Mouse (Mus musculus) E14TG2a.4 (cell line): ENCODE measurements at regions not wholly inside any gene's neighbourhood (a gene's known extent, or its start where the extent isn't known, plus 50 kb on each side); places are given as distances from the start of the nearest gene placed in this dataset.

Experiments
- H3K27me3 ChIP-seq: 2 replicates; pipeline ENCODE4 v1.6.1; 2014; ENCODE audit warnings: low read length, control low read depth; ENCODE audit not compliant: insufficient read depth
- H3K36me3 ChIP-seq: 2 replicates; pipeline ENCODE4 v1.6.1; 2014; ENCODE audit warnings: low read length, control low read depth; ENCODE audit not compliant: insufficient read depth
- H3K4me1 ChIP-seq: replicated peaks from 2 replicates; pipeline ENCODE4 v1.6.1; 2014; ENCODE audit warnings: low read depth, low read length, control low read depth
- H3K4me3 ChIP-seq: replicated peaks from 2 replicates; pipeline ENCODE4 v1.5.1; 2014; ENCODE audit warnings: mild to moderate bottlenecking, low read length
- H3K9me3 ChIP-seq: 2 replicates; pipeline ENCODE4 v1.6.1; 2014; ENCODE audit warnings: low read length, control low read depth
- CTCF ChIP-seq: conservative IDR thresholded peaks from 2 replicates; pipeline ENCODE4 v1.5.1; 2014; ENCODE audit warnings: low read length
- NANOG ChIP-seq: IDR thresholded peaks from 2 replicates; pipeline ENCODE4 v1.6.1; 2014; ENCODE audit warnings: borderline replicate concordance, low read length, mixed read lengths
- POU5F1 ChIP-seq: IDR thresholded peaks from 2 replicates; pipeline ENCODE4 v1.6.1; 2014; ENCODE audit warnings: low read length, borderline replicate concordance

DNA sequence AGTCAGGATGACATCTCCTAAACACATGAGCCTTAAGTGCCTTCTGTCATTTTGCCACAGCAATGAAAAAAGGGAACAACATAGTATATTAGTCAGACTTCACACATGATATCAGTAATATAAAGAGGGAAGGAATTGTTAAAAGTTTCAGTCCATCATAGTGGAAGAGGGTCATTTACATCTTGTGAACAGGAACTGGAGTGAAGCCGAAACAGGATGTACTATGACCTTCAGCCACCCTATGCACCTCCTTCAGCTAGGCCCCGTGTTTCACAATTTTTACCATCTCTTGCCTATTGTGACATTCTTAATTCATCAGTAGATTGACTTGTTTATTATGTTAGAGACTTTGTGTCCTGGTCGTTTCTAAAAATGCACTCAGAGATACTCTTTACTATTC is 59.8 kb upstream of the St3gal5 start:
- no peaks in the 10 kb centered on the region for H3K27me3 ChIP-seq
- no peaks in the 10 kb centered on the region for H3K4me1 ChIP-seq
- TF ChIP-seq POU5F1: no peak
- TF ChIP-seq CTCF: no peak
- TF ChIP-seq NANOG: no peak
- no peaks in the 10 kb centered on the region for H3K36me3 ChIP-seq
- 0 out of 2 replicates have a peak overlapping the region, but pooled peaks have one; percentile 0 for H3K4me3 ChIP-seq
- peaks cover 52% of the 10 kb centered on the region for H3K9me3 ChIP-seq

DNA sequence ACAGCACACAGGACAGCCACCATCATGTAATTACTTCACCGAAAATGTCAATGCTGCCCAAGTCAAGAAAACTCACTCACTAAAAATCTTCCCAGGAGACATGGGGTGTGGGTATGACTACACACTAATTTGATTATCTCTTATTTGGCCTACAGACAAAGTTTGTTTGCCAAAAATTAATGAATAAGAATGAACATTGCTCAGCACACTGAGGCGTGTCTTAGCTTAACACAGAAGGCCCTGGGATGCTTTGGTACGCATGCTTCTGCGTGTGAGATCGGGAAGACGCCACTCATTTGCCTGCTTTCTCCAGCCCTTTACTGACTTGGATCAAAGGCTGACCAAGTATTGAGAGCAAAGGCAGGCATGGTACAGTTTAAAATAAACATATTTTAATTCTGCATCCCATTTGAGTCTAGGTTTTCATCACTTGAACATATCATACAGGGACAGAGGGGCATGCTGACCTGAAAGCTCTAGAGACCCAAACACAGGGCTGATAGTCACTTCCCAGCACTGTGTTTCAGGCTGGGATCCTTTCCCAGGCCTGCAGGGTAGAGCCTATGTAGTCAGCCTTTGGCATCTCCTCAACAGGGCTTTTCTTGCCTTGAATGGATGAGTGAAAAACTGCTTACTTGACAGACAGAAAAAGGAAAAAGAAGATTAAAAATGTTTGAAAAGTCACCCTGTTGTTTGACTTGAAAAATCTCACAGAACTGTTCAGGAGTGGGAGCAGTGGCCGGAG is 53.3 kb upstream of the St3gal5 start:
- Histone ChIP-seq H3K9me3 (peaks cover 25% of the 10 kb centered on the region), H3K4me3 (no peak overlapping the region), H3K36me3 (no peaks in the 10 kb centered on the region), H3K27me3 (no peaks in the 10 kb centered on the region), H3K4me1 (no peaks in the 10 kb centered on the region)
- TF ChIP-seq POU5F1 (no peak), NANOG (no peak), CTCF (no peak)
